In genomic region chr5:149156886-149157563, GRCm38 (mm10) we compare ENCODE assay signal across 25 mouse cellular contexts. TPM values are rescaled to one million over a fixed set of nuclear protein-coding genes. Genes with fewer than 3 reads are reported as not detected.
DNase-seq lines count a peak whose midpoint lies in the region; ATAC-seq and TF ChIP-seq lines count a peak whose summit lies in the region.
"Had no signal": no experiment of that assay in that cellular context is flagged by ENCODE, and none has a peak within 500 bp of the region (broad histone marks: within the 10 kb centered on the region; RNA-seq: fewer than 3 reads in every experiment).

No protein-coding gene starts in this region.

- H3K4me1 ChIP-seq in heart, embryonic 10.5 days = 0 out of 2 replicates have a peak, but pooled peaks cover 5% of the 10 kb centered on the region
- H3K4me1 ChIP-seq in liver, postnatal 0 days (ENCODE audit: insufficient read depth) = no peaks in the 10 kb centered on the region
- H3K4me1 ChIP-seq in liver, embryonic 12.5 days = no peaks in the 10 kb centered on the region
- H3K4me1 ChIP-seq: hindbrain, embryonic 13.5 days had no signal

- TF ChIP-seq CTCF in liver, postnatal 0 days (IDR thresholded peaks at IDR 0.05; ENCODE audit: low read depth) = no peak

- DNase-seq in heart, embryonic 10.5 days (ENCODE audit: low spot score) = peak; percentile 67
- DNase-seq in heart, adult 9 months (ENCODE audit: low spot score in 2 of 2) = no peak
- no peak for DNase-seq in liver, postnatal 0 days
- DNase-seq in kidney, postnatal 14 days = peak; percentile 23
- DNase-seq in B cell, adult 2 months = no peak
- DNase-seq in adipocyte (ENCODE audit: low spot score) = no peak
- DNase-seq: adrenal gland, adult 8-10 months; cerebellum, adult 18-20 months; gastrocnemius, postnatal 36 days; heart, postnatal 36 days; layer of hippocampus, adult 9-11 months; lung, embryonic 14.5 days; thymus, adult 2 months; thymus, postnatal 4 days had no signal

- no peak for TF ChIP-seq EP300 in liver, postnatal 0 days (IDR thresholded peaks at IDR 0.05; ENCODE audit: low read depth)

- H3K27ac ChIP-seq in heart, embryonic 10.5 days = no peak overlapping the region
- no peak overlapping the region for H3K27ac ChIP-seq in liver, postnatal 0 days (ENCODE audit: low read depth)
- H3K27ac ChIP-seq in liver, embryonic 12.5 days = no peak overlapping the region
- H3K27ac ChIP-seq: forebrain, embryonic 10.5 days; hindbrain, embryonic 13.5 days; left cerebral cortex, adult 2 months; limb, embryonic 15.5 days; midbrain, embryonic 13.5 days; stomach, postnatal 0 days had no signal

- H3K36me3 ChIP-seq in heart, embryonic 10.5 days = no peaks in the 10 kb centered on the region
- no peaks in the 10 kb centered on the region for H3K36me3 ChIP-seq in liver, postnatal 0 days (replicated peaks; ENCODE audit: insufficient read depth, low read length)
- H3K36me3 ChIP-seq in liver, embryonic 12.5 days = no peaks in the 10 kb centered on the region
- H3K36me3 ChIP-seq: forebrain, embryonic 10.5 days; G1E; hindbrain, embryonic 13.5 days; limb, embryonic 15.5 days; midbrain, embryonic 13.5 days had no signal

- no peak overlapping the region for H3K9ac ChIP-seq in liver, postnatal 0 days (replicated peaks)
- no peak overlapping the region for H3K9ac ChIP-seq in liver, embryonic 12.5 days
- H3K9ac ChIP-seq: hindbrain, embryonic 13.5 days; limb, embryonic 15.5 days; lung, embryonic 14.5 days; midbrain, embryonic 13.5 days had no signal

- no peak overlapping the region for H3K4me3 ChIP-seq in heart, embryonic 10.5 days
- no peak overlapping the region for H3K4me3 ChIP-seq in liver, postnatal 0 days (ENCODE audit: low read depth, low read length)
- no peak overlapping the region for H3K4me3 ChIP-seq in liver, embryonic 12.5 days
- H3K4me3 ChIP-seq: forebrain, embryonic 10.5 days; hindbrain, embryonic 13.5 days; left cerebral cortex, adult 2 months; limb, embryonic 15.5 days; midbrain, embryonic 13.5 days had no signal

- 78% methylated on average over 18 of the region's 18 CpGs for WGBS in heart, embryonic 10.5 days
- WGBS in liver, postnatal 0 days (ENCODE audit: insufficient replicate concordance) = 77% methylated on average over 18 of the region's 18 CpGs
- WGBS in liver, embryonic 12.5 days (ENCODE audit: insufficient replicate concordance) = 79% methylated on average over 18 of the region's 18 CpGs

- 0 out of 2 replicates have a peak overlapping the region, but pooled peaks have one; percentile 9 for H3K4me2 ChIP-seq in liver, postnatal 0 days (ENCODE audit: low read depth, low read length)
- H3K4me2 ChIP-seq in liver, embryonic 12.5 days = no peak overlapping the region
- H3K4me2 ChIP-seq: heart, embryonic 11.5 days; hindbrain, embryonic 13.5 days; limb, embryonic 15.5 days; lung, embryonic 14.5 days; midbrain, embryonic 13.5 days had no signal

- no peaks in the 10 kb centered on the region for H3K9me3 ChIP-seq in heart, embryonic 10.5 days
- H3K9me3 ChIP-seq in liver, postnatal 0 days (ENCODE audit: low read length) = no peaks in the 10 kb centered on the region
- H3K9me3 ChIP-seq in liver, embryonic 12.5 days (replicated peaks) = no peaks in the 10 kb centered on the region
- H3K9me3 ChIP-seq: forebrain, embryonic 10.5 days; G1E; hindbrain, embryonic 13.5 days; limb, embryonic 15.5 days; midbrain, embryonic 13.5 days had no signal

- ATAC-seq in liver, postnatal 0 days = peak; percentile 50; the same call in 1 of the 2 replicates
- ATAC-seq in liver, embryonic 12.5 days = no peak
- ATAC-seq: forebrain, embryonic 16.5 days; midbrain, embryonic 13.5 days had no signal

- no peaks in the 10 kb centered on the region for H3K27me3 ChIP-seq in heart, embryonic 10.5 days (ENCODE audit: insufficient read depth, poor library complexity, severe bottlenecking)
- no peaks in the 10 kb centered on the region for H3K27me3 ChIP-seq in liver, postnatal 0 days (ENCODE audit: insufficient read depth, low read length)
- H3K27me3 ChIP-seq in liver, embryonic 12.5 days (replicated peaks) = no peaks in the 10 kb centered on the region
- H3K27me3 ChIP-seq: CH12.LX; hindbrain, embryonic 13.5 days; limb, embryonic 15.5 days; midbrain, embryonic 13.5 days had no signal

RNA-seq across cellular contexts. Expression of gene Uspl1, which starts 27.1 kb away (rescaled TPM):
- 45.9 and 53.7 TPM in 2 replicates for polyA plus RNA-seq in heart, embryonic 10.5 days (2016; fragmentation: Nextera tagmentation; extraction: Ambion mirVana)
- polyA plus RNA-seq in liver, postnatal 0 days (2015; fragmentation: Nextera tagmentation; extraction: Ambion mirVana) = 11.7 and 12.4 TPM in 2 replicates
- 32.5 and 37.1 TPM in 2 replicates for polyA plus RNA-seq in liver, embryonic 12.5 days (2016; fragmentation: Nextera tagmentation; extraction: Ambion mirVana)

RNA-seq across cellular contexts. Expression of gene Hmgb1, which starts 27.3 kb away (rescaled TPM):
- 757 and 1,068 TPM in 2 replicates for polyA plus RNA-seq in heart, embryonic 10.5 days (2016; fragmentation: Nextera tagmentation; extraction: Ambion mirVana)
- polyA plus RNA-seq in liver, postnatal 0 days (2015; fragmentation: Nextera tagmentation; extraction: Ambion mirVana) = 421 and 439 TPM in 2 replicates
- 682 and 741 TPM in 2 replicates for polyA plus RNA-seq in liver, embryonic 12.5 days (2016; fragmentation: Nextera tagmentation; extraction: Ambion mirVana)

Comparison
In these comparisons a context has a peak if more than half of its experiments do, and no peak if none do; other contexts are left out.
1. DNase-seq: peak in heart, embryonic 10.5 days (single experiment) and kidney, postnatal 14 days (single experiment); none in heart, adult 9 months (0 of 2), liver, postnatal 0 days (single experiment), B cell, adult 2 months (0 of 2) and adipocyte (single experiment).